Mouse (Mus musculus) spleen, adult 2 months (tissue): ENCODE data around the gene Rasgef1b.

Experiments used
- CTCF ChIP-seq: fragments of 200-500 bp; IDR thresholded peaks from 2 replicates; pipeline ENCODE4 v1.5.1; 2011; ENCODE audit warnings: mild to moderate bottlenecking, inconsistent platforms; ENCODE audit not compliant: insufficient read depth, insufficient read length, insufficient replicate concordance; ENCODE audit errors: extremely low read depth
- POLR2A ChIP-seq: fragments of 200-500 bp; IDR thresholded peaks from 2 replicates; pipeline ENCODE4 v1.6.1; 2011; ENCODE audit warnings: low read depth, low read length, inconsistent platforms

DNA sequence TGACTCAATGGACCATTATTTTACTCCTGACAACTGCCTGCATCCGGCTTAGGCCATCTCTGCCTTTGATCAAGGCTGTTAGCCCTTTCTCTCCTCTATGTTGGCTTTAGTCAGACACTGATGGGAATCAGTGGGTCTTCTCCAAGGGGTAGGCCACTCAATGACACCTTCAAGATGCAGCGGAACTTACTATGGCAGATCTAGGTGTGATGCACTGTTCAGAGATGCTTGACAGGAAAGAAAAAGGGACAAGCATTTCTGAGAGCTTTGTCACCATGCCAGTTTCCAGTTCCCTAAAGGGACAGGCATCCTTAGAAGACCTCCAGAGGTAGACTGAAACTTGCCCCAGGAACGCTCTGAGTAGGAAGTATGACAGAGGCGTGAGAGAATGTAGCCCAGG lies 306.0 kb downstream of the Rasgef1b start:
- TF ChIP-seq CTCF (no peak), POLR2A (no peak)
